In genomic region chr10:119691358-119692083, GRCm38 (mm10) we compare ENCODE assay signal across 8 mouse cellular contexts.
DNase-seq lines count a peak whose midpoint lies in the region; ATAC-seq and TF ChIP-seq lines count a peak whose summit lies in the region.

No protein-coding gene starts in this region.

- H3K36me3 ChIP-seq in lung, postnatal 0 days (ENCODE audit: insufficient read depth, low read length) = no peaks in the 10 kb centered on the region
- H3K36me3 ChIP-seq in forebrain, embryonic 15.5 days = no peaks in the 10 kb centered on the region
- H3K36me3 ChIP-seq in liver, embryonic 14.5 days (replicated peaks; ENCODE audit: control insufficient read depth, insufficient read depth, low read depth) = no peaks in the 10 kb centered on the region

- TF ChIP-seq POLR2A in lung, adult 2 months (IDR thresholded peaks at IDR 0.05; ENCODE audit: borderline replicate concordance, extremely low read depth, low read depth, low read length) = no peak

- H3K9me3 ChIP-seq in lung, postnatal 0 days (ENCODE audit: low read length) = no peaks in the 10 kb centered on the region
- no peaks in the 10 kb centered on the region for H3K9me3 ChIP-seq in forebrain, embryonic 15.5 days
- no peaks in the 10 kb centered on the region for H3K9me3 ChIP-seq in liver, embryonic 14.5 days (ENCODE audit: control insufficient read depth, low read length)

- peaks cover 3% of the 10 kb centered on the region; the same call in 1 of the 2 replicates for H3K27me3 ChIP-seq in lung, postnatal 0 days (replicated peaks; ENCODE audit: insufficient read depth, low read length)
- H3K27me3 ChIP-seq in forebrain, embryonic 15.5 days = no peaks in the 10 kb centered on the region
- peaks cover 3% of the 10 kb centered on the region for H3K27me3 ChIP-seq in liver, embryonic 14.5 days (ENCODE audit: control insufficient read depth, insufficient read depth, low read length)

- H3K27ac ChIP-seq in lung, postnatal 0 days (ENCODE audit: low read length) = no peak overlapping the region
- H3K27ac ChIP-seq in forebrain, embryonic 15.5 days (replicated peaks) = peak overlapping the region; percentile 91
- H3K27ac ChIP-seq in liver, embryonic 14.5 days = no peak overlapping the region

- H3K4me3 ChIP-seq in lung, postnatal 0 days (ENCODE audit: low read depth, low read length) = no peak overlapping the region
- H3K4me3 ChIP-seq in lung, adult 2 months (replicated peaks; ENCODE audit: extremely low read depth, low read depth, low read length) = no peak overlapping the region
- peak overlapping the region; percentile 54 for H3K4me3 ChIP-seq in forebrain, embryonic 15.5 days
- no peak overlapping the region for H3K4me3 ChIP-seq in liver, embryonic 14.5 days (ENCODE audit: insufficient read depth in 1 of 2, low read depth in 2 of 2, low read length in 2 of 2)

- TF ChIP-seq CTCF in lung, postnatal 0 days (IDR thresholded peaks at IDR 0.05) = no peak
- no peak for TF ChIP-seq CTCF in lung, adult 2 months (IDR thresholded peaks at IDR 0.05; ENCODE audit: insufficient read depth, low read length)
- TF ChIP-seq CTCF in liver, embryonic 14.5 days (IDR thresholded peaks at IDR 0.05; ENCODE audit: low read depth) = no peak

- H3K4me2 ChIP-seq in lung, postnatal 0 days (replicated peaks; ENCODE audit: low read depth, low read length) = peak overlapping the region; percentile 11; the same call in 1 of the 2 replicates
- H3K4me2 ChIP-seq in forebrain, embryonic 15.5 days (replicated peaks) = peak overlapping the region; percentile 90
- peak overlapping the region; percentile 31 for H3K4me2 ChIP-seq in liver, embryonic 14.5 days (ENCODE audit: low read depth)

- no peak overlapping the region for H3K9ac ChIP-seq in lung, postnatal 0 days (replicated peaks; ENCODE audit: low read depth)
- H3K9ac ChIP-seq in forebrain, embryonic 15.5 days (replicated peaks) = peak overlapping the region; percentile 57
- no peak overlapping the region for H3K9ac ChIP-seq in liver, embryonic 14.5 days (replicated peaks)

- no peak for TF ChIP-seq EP300 in lung, postnatal 0 days (IDR thresholded peaks at IDR 0.05)
- no peak for TF ChIP-seq EP300 in liver, embryonic 14.5 days (IDR thresholded peaks at IDR 0.05; ENCODE audit: low read depth)

- DNase-seq in lung, postnatal 0 days (ENCODE audit: low spot score) = no peak
- DNase-seq in lung, adult 2 months = no peak
- peak; percentile 13 for DNase-seq in kidney, postnatal 14 days
- no peak for DNase-seq in liver, embryonic 14.5 days (ENCODE audit: low read depth in 3 of 3, low spot score in 3 of 3)
- DNase-seq in right cerebral cortex, postnatal 4 days = peak; percentile 52
- no peak for DNase-seq in adipocyte (ENCODE audit: low spot score)

- H3K4me1 ChIP-seq in lung, postnatal 0 days (ENCODE audit: insufficient read depth, low read depth, low read length) = no peaks in the 10 kb centered on the region
- H3K4me1 ChIP-seq in lung, adult 2 months (ENCODE audit: control insufficient read depth, insufficient read depth, low read length) = no peaks in the 10 kb centered on the region
- peaks cover 29% of the 10 kb centered on the region for H3K4me1 ChIP-seq in forebrain, embryonic 15.5 days
- H3K4me1 ChIP-seq in liver, embryonic 14.5 days (replicated peaks; ENCODE audit: control insufficient read depth in 2 of 2, insufficient read depth in 2 of 2, low read length in 1 of 2) = no peaks in the 10 kb centered on the region

- no peak for ATAC-seq in lung, postnatal 0 days
- peak; percentile 93 for ATAC-seq in forebrain, embryonic 15.5 days (replicated peaks)
- ATAC-seq in liver, embryonic 14.5 days (ENCODE audit: insufficient read depth) = no peak
- ATAC-seq in inflammation-experienced regulatory T-cells, adult 6 months = no peak

- 3% methylated on average over 16 of the region's 16 CpGs for WGBS in lung, postnatal 0 days
- 5% methylated on average over 16 of the region's 16 CpGs for whole genome bisulfite sequencing in lung, adult 2 months
- under 1% methylated on average over 16 of the region's 16 CpGs for WGBS in forebrain, embryonic 15.5 days
- 5% methylated on average over 16 of the region's 16 CpGs for WGBS in liver, embryonic 14.5 days (ENCODE audit: insufficient replicate concordance)

Comparison
In these comparisons a context has a peak if more than half of its experiments do, and no peak if none do; other contexts are left out.
1. DNase-seq: peak in kidney, postnatal 14 days (single experiment) and right cerebral cortex, postnatal 4 days (single experiment); none in lung, postnatal 0 days (single experiment), lung, adult 2 months (single experiment), liver, embryonic 14.5 days (0 of 3) and adipocyte (single experiment).
2. H3K4me2 ChIP-seq: peak in every context shown above with its lines; median percentile 90 in forebrain, embryonic 15.5 days; 31 in liver, embryonic 14.5 days; 11 in lung, postnatal 0 days.